Mouse (Mus musculus): ENCODE results near the gene Flcn.
A peak's percentile ranks its signal among the peaks of the same experiment; 100 is the strongest.

Flcn gene

DNA sequence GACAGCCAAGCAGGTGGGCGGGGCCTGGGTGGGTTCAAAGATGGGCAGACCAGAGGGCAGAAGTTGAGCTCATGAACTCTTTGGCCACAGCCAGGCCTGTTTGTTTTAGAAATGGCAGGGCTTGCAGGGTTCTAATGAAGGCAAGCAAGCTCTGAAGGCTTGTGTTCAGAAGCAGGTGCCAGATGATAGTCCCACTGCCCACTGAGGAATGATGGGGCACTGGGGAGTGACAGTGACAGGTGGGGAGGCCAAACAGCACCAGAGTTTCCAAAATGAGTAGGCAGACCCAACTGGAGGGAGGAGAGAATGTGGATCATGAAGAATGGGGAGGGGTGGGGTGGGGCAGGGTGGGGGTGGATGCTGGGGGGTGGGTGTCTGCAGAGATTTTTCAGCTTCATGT, 4.6 kb downstream of the Flcn start:
- no peak for DNase-seq

DNA sequence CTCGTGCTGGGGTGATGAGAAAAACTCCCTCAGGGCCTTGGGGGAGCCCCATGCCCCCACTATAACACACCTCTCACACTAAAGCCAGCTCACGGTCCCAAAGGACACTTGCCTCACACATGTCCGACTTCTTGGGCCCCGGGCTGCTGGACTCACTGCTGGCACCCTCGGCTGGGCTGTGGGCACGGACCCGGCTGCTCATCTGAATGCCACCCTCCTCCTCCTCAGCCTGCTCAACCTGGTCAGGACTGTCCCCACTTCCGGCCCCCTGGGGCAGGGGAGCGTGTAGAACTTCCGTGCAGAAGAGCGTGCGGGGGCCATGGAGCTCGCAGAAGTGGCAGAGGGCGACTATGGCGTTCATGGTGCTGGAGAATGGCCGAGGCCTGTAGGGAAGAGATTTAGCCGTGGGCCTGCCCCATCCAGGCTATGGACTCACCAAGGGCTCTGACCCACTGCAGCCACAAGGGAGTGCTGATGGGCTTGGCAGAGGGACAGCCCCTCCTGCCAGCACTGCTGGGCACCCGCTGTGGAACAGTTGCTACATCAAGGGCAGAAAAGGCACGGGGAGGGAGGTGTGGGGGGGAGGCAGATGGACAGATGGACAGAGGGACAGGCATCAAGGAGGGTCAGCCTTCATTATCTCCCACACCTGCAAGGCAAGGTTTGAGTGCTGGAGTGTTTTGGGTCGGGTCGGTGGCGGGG, 5.3 kb downstream of the Flcn start:
- DNase-seq: no peak

DNA sequence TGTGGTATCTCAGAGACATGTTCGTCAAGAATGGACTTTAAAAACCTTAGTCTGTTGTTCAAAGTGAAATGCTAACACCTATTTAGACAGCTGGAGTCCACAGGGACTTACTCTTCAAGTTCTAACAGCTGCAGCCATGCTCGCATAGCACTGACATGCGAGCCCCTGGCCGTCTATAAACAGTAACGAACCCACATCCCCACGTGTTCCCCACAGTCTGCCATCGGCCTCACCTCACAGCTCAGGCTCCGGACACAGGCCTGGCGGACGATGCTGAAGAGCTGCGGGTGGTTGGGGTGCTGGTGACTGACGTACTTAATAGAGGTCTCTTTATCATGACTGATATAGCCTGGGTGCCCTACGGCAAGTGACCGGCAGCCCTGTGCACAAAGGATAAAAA, 6.3 kb downstream of the Flcn start:
- no peak for DNase-seq

GRCm38 (mm10) chr11:59801881-59802280, 7.9 kb downstream of the Flcn start:
- DNase-seq: no peak

DNA sequence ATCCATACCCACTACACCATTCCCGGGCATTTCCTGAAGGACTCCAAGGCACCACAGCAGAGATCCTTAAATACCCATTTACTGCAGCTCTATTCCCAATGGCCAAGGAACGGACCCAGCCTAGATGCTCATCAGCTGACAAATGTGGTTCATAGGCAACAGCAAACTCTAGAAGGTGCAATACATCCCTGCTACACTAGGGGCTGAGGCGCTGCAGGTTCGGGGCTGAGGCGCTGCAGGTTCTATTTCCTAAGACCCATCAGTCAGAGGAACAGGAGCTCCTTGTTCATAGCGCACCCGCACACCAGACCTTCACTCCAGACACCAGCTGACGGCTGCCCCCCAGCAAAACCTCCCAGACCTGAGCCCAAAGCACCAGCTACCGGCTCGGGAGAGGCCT, 9.4 kb downstream of the Flcn start:
- DNase-seq: no peak

GRCm38 (mm10) chr11:59793390-59793789, 16.4 kb downstream of the Flcn start:
- DNase-seq: no peak

- no peak for DNase-seq
These were observed 20.5 kb downstream of the Flcn start for GRCm38 (mm10) chr11:59789311-59789710.

DNA sequence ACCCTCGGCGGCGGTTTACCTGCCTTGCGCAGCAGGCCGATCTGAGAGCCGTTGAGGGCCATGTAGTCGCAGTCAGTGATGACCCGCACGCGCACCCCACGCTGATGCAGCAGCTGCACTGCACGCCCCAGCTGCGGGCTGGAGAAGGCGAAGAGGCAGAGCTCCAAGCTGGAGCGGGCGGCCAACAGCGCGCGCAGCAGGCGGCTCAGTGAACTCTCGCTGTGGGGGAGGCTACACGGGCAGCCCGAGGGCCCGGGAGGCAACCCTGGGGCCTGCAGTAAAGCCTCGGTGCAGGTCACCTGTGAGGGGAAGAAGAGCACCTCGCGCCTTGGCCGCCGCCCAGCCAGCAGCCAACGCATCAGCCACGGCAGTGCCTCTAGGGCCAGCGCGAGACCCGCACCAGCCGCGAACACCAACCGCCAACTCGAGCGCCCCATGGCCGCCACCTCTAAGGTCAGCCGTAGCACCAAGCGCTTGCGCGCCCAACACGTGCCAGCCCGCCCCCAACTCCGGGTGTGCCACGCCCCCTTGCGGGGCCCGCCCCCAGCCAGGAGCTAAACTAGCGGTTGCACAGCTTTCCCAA, 22.5 kb downstream of the Flcn start, which contains the start of gene Pld6:
Pld6 (minus strand) TSS at position 447 of the 583 bp plus-strand sequence.
- peak; percentile 52 to 81 for DNase-seq

GRCm38 (mm10) chr11:59786444-59787198, 23.2 kb downstream of the Flcn start:
- no peak for DNase-seq

GRCm38 (mm10) chr11:59783591-59783990, 26.2 kb downstream of the Flcn start:
- DNase-seq: no peak

- DNase-seq: no peak
These were observed 27.7 kb downstream of the Flcn start for GRCm38 (mm10) chr11:59782091-59782590.

DNA sequence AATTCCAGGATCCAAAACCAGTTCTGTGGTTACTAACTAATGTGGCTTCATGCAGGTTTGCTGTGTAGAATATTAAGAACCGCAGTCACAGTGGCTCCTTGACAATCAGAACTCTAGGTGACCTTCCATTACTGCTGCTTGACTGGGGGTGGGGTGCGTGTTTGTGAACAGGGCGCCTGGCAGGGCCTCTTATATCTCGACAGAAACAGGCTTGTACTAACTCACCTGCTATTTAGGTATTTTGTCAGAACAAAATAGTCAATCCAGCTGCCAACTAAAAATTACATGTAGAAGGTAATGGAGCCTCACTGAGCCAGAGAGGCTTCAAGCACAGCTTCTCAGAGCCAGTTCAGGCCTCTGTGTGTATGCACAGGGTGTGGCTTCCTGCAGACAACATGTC, 29.6 kb downstream of the Flcn start:
- no peak for DNase-seq

DNA sequence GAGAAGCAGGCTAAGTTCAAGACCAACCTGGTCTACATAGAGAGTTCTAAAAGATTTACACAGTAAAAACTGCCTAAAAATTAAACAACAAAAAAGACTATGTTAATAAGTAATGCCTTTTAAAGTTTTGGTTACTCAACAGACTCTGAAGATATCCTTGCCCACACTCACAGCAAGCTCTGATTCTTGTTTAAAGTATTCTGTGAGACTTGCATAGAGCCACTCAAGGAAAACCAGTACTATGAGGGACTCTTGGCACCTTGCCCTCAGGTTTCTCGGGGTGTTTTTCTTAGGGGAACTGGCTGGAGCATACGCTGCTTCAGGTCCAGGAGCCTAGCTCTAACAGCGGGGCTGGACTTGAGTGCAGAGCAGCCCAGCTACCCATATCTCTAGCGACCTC, 30.4 kb downstream of the Flcn start:
- no peak for DNase-seq

DNA sequence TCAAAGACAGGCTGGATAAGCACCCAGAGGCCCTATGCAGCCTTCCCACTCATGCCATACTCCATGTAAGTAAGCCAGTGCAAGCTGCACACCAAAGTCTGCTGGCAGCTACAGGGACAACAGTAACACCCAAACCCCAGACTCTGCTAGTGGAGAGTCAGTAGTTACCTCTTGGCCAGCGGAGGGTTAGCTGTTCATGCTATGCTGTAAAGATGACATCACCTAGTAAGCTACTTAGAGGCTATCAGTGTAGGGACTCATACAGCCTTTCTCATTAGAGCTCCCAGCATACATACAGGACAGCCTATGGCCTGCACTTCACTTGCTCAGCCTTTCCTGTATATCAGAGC, 31.0 kb downstream of the Flcn start:
- DNase-seq: no peak

- DNase-seq: peak; percentile 70 to 90
These were observed 31.5 kb downstream of the Flcn start for GRCm38 (mm10) chr11:59778181-59778873.

DNA sequence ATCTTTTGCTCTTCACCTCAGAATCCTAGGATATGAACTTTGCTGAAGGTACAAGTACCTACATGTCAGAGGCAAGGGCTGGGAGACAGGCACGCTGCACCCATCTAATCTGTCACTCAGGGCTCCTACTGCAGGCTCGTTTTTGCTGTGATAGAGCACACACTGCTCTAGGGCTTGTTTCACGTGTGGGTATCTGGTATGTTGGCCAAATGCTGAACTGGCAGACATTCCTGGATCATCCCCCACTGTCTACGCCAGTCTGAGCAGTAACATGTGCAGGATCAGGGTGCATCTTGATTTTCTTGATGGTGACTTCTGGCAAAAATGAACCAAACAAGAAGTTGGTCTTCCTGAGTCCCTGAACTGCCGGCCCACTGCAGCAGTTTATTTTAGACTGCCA, 32.6 kb downstream of the Flcn start:
- DNase-seq: no peak

DNA sequence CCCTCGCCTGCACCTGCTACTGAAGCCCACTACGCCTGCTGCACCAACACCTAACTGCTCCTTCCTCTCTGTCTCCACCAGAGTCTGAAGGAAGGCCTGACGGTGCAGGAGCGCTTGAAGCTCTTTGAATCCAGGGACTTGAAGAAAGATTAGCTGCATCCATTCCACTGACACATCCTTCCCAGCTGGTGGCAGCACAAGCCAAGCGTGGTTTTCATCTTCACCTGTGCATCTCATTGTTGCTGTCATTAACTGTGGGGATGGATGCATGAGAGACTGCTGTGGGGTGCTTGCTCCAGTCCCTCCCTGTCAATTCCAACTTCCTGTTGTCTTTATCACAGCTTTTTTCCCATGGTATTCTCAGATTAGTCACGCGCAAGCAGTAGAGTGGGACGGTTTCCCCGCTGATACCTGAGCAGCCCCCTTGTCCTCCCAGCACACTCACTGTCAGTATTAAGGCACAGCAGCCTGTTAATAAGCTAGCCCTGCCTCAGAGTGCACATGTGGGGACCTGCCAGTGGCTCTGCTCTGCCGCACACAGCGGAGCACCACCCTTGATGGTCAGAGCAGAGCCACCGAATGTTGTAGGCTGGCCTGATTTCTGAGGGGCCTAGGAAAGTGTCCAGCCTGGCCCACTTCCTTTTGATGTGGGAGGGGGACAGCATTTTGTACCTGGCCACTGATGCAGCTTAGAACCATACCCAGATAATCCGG, 34.2 kb downstream of the Flcn start:
- no peak for DNase-seq

- DNase-seq: no peak
These were observed 35.3 kb downstream of the Flcn start for GRCm38 (mm10) chr11:59774522-59774921.

DNA sequence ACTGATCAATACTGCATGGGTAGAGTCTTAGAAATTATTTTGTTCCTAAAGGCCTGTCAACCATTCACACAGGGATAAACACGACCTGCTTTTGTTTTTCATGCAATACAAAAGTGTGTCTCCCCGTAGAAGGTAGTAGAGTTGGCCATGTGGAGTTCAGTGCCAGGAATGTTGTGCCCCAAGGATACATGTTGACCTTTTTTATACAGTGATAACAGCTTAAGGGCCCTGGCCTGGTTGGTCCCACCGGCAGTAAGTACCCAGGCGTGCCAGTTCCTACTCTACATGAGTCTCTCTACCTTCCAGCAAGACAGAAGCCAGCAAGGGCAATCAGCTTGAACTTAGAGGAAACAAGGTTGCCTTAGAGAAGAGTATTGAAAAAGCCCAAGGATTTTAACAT, 36.9 kb downstream of the Flcn start:
- no peak for DNase-seq

DNA sequence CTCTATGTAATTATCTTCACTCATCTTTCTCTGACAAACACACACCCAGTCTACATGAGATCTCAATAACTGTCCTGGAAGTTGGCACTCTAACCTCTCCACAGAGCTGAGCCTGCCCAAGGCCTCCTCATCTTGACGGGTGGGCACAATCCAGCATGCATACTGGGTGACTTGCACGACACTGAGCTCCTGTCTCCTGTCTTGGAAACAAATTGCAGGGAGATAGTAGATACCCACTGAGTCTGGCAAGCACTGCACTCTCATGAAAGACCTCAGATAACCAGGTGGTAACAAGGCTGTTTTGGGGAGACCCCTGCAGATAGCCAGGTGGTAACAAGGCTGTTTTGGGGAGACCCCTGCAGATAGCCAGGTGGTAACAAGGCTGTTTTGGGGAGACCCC, 37.5 kb downstream of the Flcn start:
- no peak for DNase-seq

DNA sequence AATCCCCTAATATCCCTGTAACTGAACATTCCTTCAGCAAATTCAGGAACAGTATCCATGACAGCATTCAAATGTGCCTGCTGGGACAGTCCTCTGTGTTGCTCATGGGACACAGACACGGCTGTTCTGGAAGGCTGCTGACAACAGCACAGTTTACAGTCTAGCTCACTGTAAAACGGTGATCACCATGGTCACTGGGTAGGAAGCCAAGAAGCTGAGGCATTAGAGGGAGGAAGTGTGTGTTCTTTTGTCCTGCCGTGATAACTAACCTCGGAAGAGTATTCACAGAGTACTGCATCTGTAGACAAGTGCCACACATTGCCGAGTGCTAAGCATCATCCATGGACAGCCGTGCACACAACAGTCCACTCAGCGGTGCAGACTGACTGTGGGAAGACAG, 39.1 kb downstream of the Flcn start:
- DNase-seq: no peak

- DNase-seq: no peak
These were observed 40.1 kb downstream of the Flcn start for GRCm38 (mm10) chr11:59769738-59770137.

- no peak for DNase-seq
These were observed 40.5 kb downstream of the Flcn start for GRCm38 (mm10) chr11:59769307-59769706.

All from kidney, postnatal 36 days (tissue).